Mouse (Mus musculus): ENCODE data around the gene Hells. TPM values are rescaled to one million over a fixed set of nuclear protein-coding genes. Genes with fewer than 3 reads are reported as not detected.

The Hells gene
- polyA plus RNA-seq, 1 experiment, result 0.34 TPM

- DNase-seq, result no peak
- TF ChIP-seq POLR2A (IDR thresholded peaks at IDR 0.05; ENCODE audit: low read depth, low read length) (no peak), CTCF (conservative IDR thresholded peaks at IDR 0.05; ENCODE audit: insufficient read depth, insufficient read length, low read depth, low read length) (no peak)
- H3K27ac ChIP-seq (ENCODE audit: insufficient read depth, low read depth, low read length), result no peak overlapping the region
Observed at GRCm38 (mm10) chr19:38973666-38974065, 43.0 kb downstream of the Hells start.

GRCm38 (mm10) chr19:38976269-38976668 lies 45.6 kb downstream of the Hells start:
- H3K36me3 ChIP-seq (ENCODE audit: control insufficient read depth, insufficient read depth, low read length), result no peaks in the 10 kb centered on the region
- TF ChIP-seq POLR2A (IDR thresholded peaks at IDR 0.05; ENCODE audit: low read depth, low read length), result no peak
- no peak for TF ChIP-seq CTCF (conservative IDR thresholded peaks at IDR 0.05; ENCODE audit: insufficient read depth, insufficient read length, low read depth, low read length)
- no peak for DNase-seq

More at GRCm38 (mm10) chr19:38973666-38974065, 43.0 kb downstream of the Hells start:
- Histone ChIP-seq H3K4me3 (ENCODE audit: insufficient read depth, low read depth, low read length) (no peak overlapping the region), H3K4me1 (ENCODE audit: control insufficient read depth, insufficient read depth, low read length) (no peaks in the 10 kb centered on the region), H3K36me3 (ENCODE audit: control insufficient read depth, insufficient read depth, low read length) (no peaks in the 10 kb centered on the region), H3K27me3 (replicated peaks; ENCODE audit: control insufficient read depth, insufficient read depth, low read length) (no peaks in the 10 kb centered on the region)
- 63% methylated on average over 7 of the region's 7 CpGs for WGBS

GRCm38 (mm10) chr19:38981966-38982365 lies 51.3 kb downstream of the Hells start:
- Histone ChIP-seq H3K4me1 (ENCODE audit: control insufficient read depth, insufficient read depth, low read length) (no peaks in the 10 kb centered on the region), H3K36me3 (ENCODE audit: control insufficient read depth, insufficient read depth, low read length) (no peaks in the 10 kb centered on the region), H3K4me3 (ENCODE audit: insufficient read depth, low read depth, low read length) (no peak overlapping the region), H3K27ac (ENCODE audit: insufficient read depth, low read depth, low read length) (no peak overlapping the region), H3K27me3 (replicated peaks; ENCODE audit: control insufficient read depth, insufficient read depth, low read length) (no peaks in the 10 kb centered on the region)
- 0% methylated on average over 1 of the region's 1 CpGs for WGBS
- peak; percentile 52 for DNase-seq
- no peak for TF ChIP-seq CTCF (conservative IDR thresholded peaks at IDR 0.05; ENCODE audit: insufficient read depth, insufficient read length, low read depth, low read length)
- TF ChIP-seq POLR2A (IDR thresholded peaks at IDR 0.05; ENCODE audit: low read depth, low read length), result no peak

More at GRCm38 (mm10) chr19:38976269-38976668, 45.6 kb downstream of the Hells start:
- Histone ChIP-seq H3K4me1 (ENCODE audit: control insufficient read depth, insufficient read depth, low read length) (no peaks in the 10 kb centered on the region), H3K27me3 (replicated peaks; ENCODE audit: control insufficient read depth, insufficient read depth, low read length) (no peaks in the 10 kb centered on the region), H3K4me3 (ENCODE audit: insufficient read depth, low read depth, low read length) (no peak overlapping the region), H3K27ac (ENCODE audit: insufficient read depth, low read depth, low read length) (no peak overlapping the region)

- H3K4me1 ChIP-seq (ENCODE audit: control insufficient read depth, insufficient read depth, low read length), result no peaks in the 10 kb centered on the region
- TF ChIP-seq POLR2A (IDR thresholded peaks at IDR 0.05; ENCODE audit: low read depth, low read length) (no peak), CTCF (conservative IDR thresholded peaks at IDR 0.05; ENCODE audit: insufficient read depth, insufficient read length, low read depth, low read length) (no peak)
- H3K4me3 ChIP-seq (ENCODE audit: insufficient read depth, low read depth, low read length), result no peak overlapping the region
- H3K36me3 ChIP-seq (ENCODE audit: control insufficient read depth, insufficient read depth, low read length), result no peaks in the 10 kb centered on the region
- no peak for DNase-seq
- no peaks in the 10 kb centered on the region for H3K27me3 ChIP-seq (replicated peaks; ENCODE audit: control insufficient read depth, insufficient read depth, low read length)
- H3K27ac ChIP-seq (ENCODE audit: insufficient read depth, low read depth, low read length), result no peak overlapping the region
- WGBS, result 77% methylated on average over 4 of the region's 4 CpGs
Observed at GRCm38 (mm10) chr19:38998248-38998647, 67.5 kb downstream of the Hells start.

- no peaks in the 10 kb centered on the region for H3K4me1 ChIP-seq (ENCODE audit: control insufficient read depth, insufficient read depth, low read length)
- TF ChIP-seq CTCF (conservative IDR thresholded peaks at IDR 0.05; ENCODE audit: insufficient read depth, insufficient read length, low read depth, low read length) (no peak), POLR2A (IDR thresholded peaks at IDR 0.05; ENCODE audit: low read depth, low read length) (no peak)
- no peak overlapping the region for H3K27ac ChIP-seq (ENCODE audit: insufficient read depth, low read depth, low read length)
- no peaks in the 10 kb centered on the region for H3K36me3 ChIP-seq (ENCODE audit: control insufficient read depth, insufficient read depth, low read length)
- H3K4me3 ChIP-seq (ENCODE audit: insufficient read depth, low read depth, low read length), result no peak overlapping the region
- H3K27me3 ChIP-seq (replicated peaks; ENCODE audit: control insufficient read depth, insufficient read depth, low read length), result no peaks in the 10 kb centered on the region
- DNase-seq, result no peak
- WGBS, result 35% methylated on average over 1 of the region's 1 CpGs
Observed at GRCm38 (mm10) chr19:38998676-38999075, 68.0 kb downstream of the Hells start.

- Histone ChIP-seq H3K4me1 (ENCODE audit: control insufficient read depth, insufficient read depth, low read length) (no peaks in the 10 kb centered on the region), H3K27me3 (replicated peaks; ENCODE audit: control insufficient read depth, insufficient read depth, low read length) (no peaks in the 10 kb centered on the region), H3K4me3 (ENCODE audit: insufficient read depth, low read depth, low read length) (no peak overlapping the region), H3K27ac (ENCODE audit: insufficient read depth, low read depth, low read length) (no peak overlapping the region), H3K36me3 (ENCODE audit: control insufficient read depth, insufficient read depth, low read length) (no peaks in the 10 kb centered on the region)
- no peak for DNase-seq
- TF ChIP-seq CTCF (conservative IDR thresholded peaks at IDR 0.05; ENCODE audit: insufficient read depth, insufficient read length, low read depth, low read length) (no peak), POLR2A (IDR thresholded peaks at IDR 0.05; ENCODE audit: low read depth, low read length) (no peak)
- 38% methylated on average over 1 of the region's 1 CpGs for WGBS
Observed at GRCm38 (mm10) chr19:39005132-39005531, 74.4 kb downstream of the Hells start.

GRCm38 (mm10) chr19:39006715-39007114 lies 76.0 kb downstream of the Hells start, which contains the start of gene Cyp2c55:
Cyp2c55 (plus strand) TSS chr19:39007019.
- Histone ChIP-seq H3K4me1 (ENCODE audit: control insufficient read depth, insufficient read depth, low read length) (no peaks in the 10 kb centered on the region), H3K27ac (ENCODE audit: insufficient read depth, low read depth, low read length) (no peak within 1 kb of the TSS), H3K36me3 (ENCODE audit: control insufficient read depth, insufficient read depth, low read length) (no peaks in the 10 kb centered on the region), H3K4me3 (ENCODE audit: insufficient read depth, low read depth, low read length) (no peak within 1 kb of the TSS), H3K27me3 (replicated peaks; ENCODE audit: control insufficient read depth, insufficient read depth, low read length) (no peaks in the 10 kb centered on the region)
- DNase-seq, result no peak
- TF ChIP-seq CTCF (conservative IDR thresholded peaks at IDR 0.05; ENCODE audit: insufficient read depth, insufficient read length, low read depth, low read length) (no peak), POLR2A (IDR thresholded peaks at IDR 0.05; ENCODE audit: low read depth, low read length) (no peak)

Other genes starting within 250 kb of the Hells start
- 2.5 and 3.2 TPM in 2 replicates for gene Noc3l, start 111.7 kb upstream of the Hells start, polyA plus RNA-seq (2012; rRNA removed)
- 2.6 and 3.2 TPM in 2 replicates for gene Tbc1d12, start 94.3 kb upstream of the Hells start, polyA plus RNA-seq (2012; rRNA removed)
- gene Cyp2c55, start 76.1 kb downstream of the Hells start, polyA plus RNA-seq (2012; rRNA removed), result 0.09 TPM in 1 of 2 replicates, not detected in the other
- not detected in 2 replicates for gene Cyp2c65, start 130.1 kb downstream of the Hells start, polyA plus RNA-seq (2012; rRNA removed)
- gene Cyp2c66, start 183.0 kb downstream of the Hells start, polyA plus RNA-seq (2012; rRNA removed), result not detected in 2 replicates

All from kidney, adult 2 months (tissue).